Mouse (Mus musculus): ENCODE measurements around the gene Mdk.

The Mdk gene

DNA sequence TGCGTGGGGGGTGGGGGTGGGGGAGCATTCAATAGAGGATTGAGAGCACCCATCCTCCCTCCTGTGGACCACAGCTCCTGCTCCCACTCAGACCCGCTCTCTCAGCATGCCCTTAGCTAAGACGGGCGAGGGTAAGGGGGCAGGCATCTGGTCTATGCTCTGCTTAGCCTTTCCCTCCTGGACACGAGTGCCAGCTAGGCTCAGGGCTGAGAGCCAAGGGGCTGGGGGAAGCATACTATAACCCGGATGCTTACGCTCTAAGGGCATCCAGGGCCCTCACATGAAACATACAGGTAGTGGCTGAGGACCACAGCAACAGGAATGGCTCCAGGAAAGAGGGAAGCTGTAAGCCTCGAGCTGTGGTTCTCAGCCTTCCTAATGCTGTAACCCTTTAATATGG, 26.0 kb upstream of the Mdk start:
- no peak for DNase-seq

- DNase-seq: no peak
Observed at GRCm38 (mm10) chr2:91957096-91957495, 25.0 kb upstream of the Mdk start.

- no peak for DNase-seq
Observed at GRCm38 (mm10) chr2:91955875-91956274, 23.8 kb upstream of the Mdk start.

- no peak for DNase-seq
Observed at GRCm38 (mm10) chr2:91955121-91955591, 23.1 kb upstream of the Mdk start.

GRCm38 (mm10) chr2:91953825-91954224, 21.7 kb upstream of the Mdk start:
- peak; percentile 79 for DNase-seq

DNA sequence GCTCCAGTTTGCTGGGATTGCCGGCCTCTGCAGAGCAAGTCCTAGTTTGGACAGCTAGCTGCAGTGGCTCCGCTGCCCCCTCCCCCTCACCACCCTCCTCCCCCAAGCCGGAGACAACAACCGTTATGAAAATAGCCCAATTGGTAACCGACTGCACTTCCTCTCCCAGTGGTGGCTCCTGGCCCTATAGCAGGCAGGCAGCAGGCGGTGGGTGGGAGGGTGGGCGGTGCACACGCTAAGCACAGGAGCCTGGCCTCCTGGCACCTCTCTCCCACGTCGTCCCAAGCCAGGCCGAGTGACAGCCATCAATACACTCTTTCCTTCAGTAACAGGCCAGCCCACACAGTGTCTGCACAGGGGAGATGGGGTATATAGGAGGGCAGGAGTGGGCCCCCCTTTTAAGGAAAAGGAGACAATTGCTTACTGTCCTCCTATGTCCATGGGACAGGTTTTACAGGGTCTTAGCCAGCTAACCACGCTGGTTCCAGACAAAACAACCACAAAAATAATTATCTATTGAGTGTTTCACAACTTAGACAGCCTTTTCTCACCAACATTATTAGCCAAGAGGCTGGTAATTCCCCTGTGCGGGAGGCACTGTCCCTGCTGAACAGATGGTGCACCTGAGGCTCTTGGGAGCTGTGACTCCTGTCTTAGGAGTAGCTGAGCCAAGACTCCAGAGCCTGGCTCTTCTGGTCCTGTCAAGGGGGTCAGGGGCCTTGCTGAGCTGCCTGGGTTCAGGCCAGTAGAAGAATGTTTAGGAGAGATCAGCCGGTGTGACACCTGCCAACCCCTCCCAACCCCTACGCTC, 18.4 kb upstream of the Mdk start:
- no peak for DNase-seq

GRCm38 (mm10) chr2:91949411-91950274, 17.5 kb upstream of the Mdk start:
- DNase-seq: peak; percentile 81

DNA sequence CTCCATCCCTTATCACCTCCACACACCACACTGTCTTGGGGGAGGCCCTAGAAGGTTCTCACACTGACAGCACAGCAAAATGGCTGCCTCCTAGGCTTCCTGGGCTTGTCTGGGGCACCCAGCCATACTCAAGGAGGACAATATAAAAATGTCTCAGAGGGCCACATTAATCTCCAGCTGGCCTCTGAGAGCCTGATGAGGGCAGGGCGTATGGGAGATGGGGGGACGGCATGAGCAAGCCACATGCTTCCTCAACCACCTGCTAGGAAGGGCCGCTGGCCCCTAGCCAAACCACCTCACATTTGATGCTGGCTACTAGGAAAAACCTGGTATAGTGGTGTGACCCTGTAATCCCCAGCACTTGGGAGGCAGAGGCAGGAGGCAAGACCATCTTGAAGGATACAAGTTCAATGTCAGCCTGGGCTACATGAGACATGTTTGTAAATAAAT, 16.7 kb upstream of the Mdk start:
- DNase-seq: no peak

- no peak for DNase-seq
Observed at GRCm38 (mm10) chr2:91948151-91948509, 16.0 kb upstream of the Mdk start.

- DNase-seq: no peak
Observed at GRCm38 (mm10) chr2:91947397-91948150, 15.5 kb upstream of the Mdk start.

DNA sequence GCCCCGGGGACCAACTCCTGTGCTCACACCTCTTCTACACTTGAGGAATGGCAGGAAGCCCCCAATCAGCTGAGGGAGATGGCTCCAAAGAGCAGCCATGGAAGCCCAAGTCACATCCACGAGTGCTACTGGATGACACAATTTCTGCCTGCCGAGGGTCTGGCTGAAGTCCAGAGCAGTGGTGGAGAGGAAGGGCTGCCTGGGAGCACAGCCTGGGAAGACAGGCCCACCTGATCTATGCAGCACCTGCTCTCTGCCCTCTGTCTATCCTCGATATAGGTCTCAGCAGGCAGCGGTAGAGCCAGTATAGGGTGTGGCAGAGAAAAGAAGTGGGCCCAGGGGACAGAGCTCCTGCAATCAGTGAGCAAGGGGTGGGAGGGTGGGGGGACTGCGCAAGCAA, 14.7 kb upstream of the Mdk start:
- no peak for DNase-seq

DNA sequence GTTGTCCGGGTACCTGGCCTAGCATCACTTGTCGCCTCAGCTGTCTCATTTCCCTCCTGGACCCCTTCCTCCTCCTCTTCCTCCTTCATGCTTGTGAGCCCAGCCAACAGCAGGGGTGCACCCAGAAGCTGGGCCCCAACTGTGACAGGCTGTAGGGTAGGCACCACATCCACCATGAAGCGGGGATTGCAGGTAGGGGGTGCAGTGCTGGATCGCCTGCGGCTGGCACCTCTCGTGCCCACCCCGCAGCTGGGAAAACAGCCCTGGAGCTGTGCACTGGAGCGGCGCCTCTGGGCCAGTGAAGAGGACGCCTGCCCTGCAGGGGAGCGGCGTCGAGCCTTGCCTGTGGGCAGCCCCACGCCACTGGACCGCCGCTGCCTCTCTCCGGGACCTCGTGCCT, 13.4 kb upstream of the Mdk start, which contains the start of gene Gm9821:
Gene Gm9821 (plus strand): TSS at position 221 of the 400 bp plus-strand sequence.
- DNase-seq: no peak

DNA sequence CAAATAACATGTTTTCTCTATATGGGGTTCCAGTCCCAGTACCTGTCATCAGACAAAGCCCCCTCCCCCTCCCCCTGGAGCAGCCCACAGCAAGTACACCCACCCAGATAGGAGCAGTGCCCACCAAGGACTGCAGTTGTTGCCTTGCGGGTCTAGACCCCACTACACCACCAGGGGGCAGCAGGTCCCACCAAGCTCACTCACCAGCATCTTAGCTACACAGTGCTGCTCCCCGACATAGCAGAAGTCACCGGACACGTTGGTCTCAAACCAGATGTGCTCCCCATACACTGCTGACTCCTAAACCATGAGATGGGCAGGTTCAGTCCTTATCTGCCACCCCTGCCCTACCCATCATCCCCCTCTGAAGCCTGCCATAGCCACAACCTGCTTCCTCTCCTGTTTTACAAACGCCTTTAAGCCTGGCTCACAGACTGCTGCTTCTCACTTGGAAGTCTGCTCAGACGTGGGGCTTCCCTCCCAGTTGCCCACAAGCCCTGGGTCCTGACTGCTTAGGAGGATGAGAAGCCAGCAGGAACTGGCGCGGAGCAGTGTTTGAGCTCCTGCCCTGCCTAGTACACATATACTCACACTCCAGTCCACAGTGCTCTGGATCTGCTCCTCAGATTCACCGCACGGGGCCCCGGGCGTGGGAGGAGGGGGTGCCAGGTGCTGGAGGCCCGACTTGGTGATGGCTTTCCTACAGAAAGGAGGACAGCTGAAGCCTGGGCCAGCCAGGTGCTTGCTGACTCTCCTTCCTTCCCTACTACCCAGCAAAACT, 12.3 kb upstream of the Mdk start:
- peak; percentile 60 for DNase-seq

DNA sequence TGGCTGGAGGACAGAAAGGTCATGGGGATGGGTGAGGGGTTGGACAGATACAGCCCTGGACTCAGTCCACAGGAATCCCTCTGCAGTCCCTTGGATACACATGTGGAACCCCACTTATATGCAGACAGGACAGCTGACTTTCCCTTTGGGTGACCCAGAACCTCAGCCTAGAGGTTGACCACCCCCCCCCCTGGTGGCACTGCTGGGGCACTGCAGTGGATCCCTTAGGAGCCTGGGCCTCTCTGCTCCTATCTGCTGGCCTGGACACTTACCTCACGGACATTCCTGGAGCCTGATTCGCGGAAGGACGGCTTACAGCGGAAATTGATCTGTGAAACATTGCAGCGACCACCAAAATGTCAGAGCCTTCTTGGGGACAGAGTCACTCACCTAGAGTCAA, 10.3 kb upstream of the Mdk start:
- no peak for DNase-seq

DNA sequence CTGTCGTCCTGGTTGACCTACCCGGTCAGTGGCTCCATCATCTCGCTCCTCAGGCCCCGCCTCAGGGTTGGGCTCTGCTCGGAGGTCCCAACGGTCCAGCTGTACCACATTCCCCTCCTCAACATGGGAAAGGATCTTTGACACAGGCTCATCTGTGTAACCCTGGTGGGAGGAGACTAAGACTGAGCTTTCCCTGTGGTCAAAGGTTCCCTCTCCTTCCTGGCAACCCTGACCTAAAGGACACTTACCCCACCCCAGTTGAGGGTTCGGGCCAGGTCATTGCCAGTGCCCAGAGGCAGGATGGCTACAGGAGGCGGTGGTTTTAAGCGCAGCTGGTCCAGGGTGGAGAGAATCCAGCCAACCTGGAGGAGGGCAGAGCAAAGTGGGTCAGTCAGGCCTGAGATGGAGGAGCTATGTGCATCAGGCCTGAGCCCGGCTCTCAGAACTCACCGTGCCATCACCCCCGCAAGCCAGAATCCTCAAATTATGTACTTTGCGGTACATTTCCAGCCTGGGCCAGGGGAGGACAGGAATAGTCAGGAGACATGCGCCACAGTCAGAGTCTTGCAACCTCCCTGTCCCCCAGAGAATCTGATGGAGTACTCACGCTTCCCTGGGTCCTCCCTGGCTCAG, 7.3 kb upstream of the Mdk start:
- peak; percentile 83 for DNase-seq

- no peak for DNase-seq
Observed at GRCm38 (mm10) chr2:91936154-91936553, 4.1 kb upstream of the Mdk start.

- peak; percentile 37 for DNase-seq
Observed at GRCm38 (mm10) chr2:91934826-91935525, 2.9 kb upstream of the Mdk start.

GRCm38 (mm10) chr2:91934016-91934415, 1.9 kb upstream of the Mdk start:
- DNase-seq: no peak

- peak; percentile 12 for DNase-seq
Observed at GRCm38 (mm10) chr2:91933471-91933870, 1.4 kb upstream of the Mdk start.

GRCm38 (mm10) chr2:91932737-91933350, 747 bp upstream of the Mdk start:
- DNase-seq: no peak
